Mouse (Mus musculus): Measurements from ENCODE around the gene Tubal3. TPM values are rescaled to one million over a fixed set of nuclear protein-coding genes. Genes with fewer than 3 reads are reported as not detected.
A peak's percentile ranks its signal among the peaks of the same experiment; 100 is the strongest.
"Not testable (repeated sequence)": the region's sequence is repeated elsewhere in the genome, so short reads cannot be mapped to it uniquely, and the experiment has no call there.

Gene Tubal3
- polyA plus RNA-seq, 1 experiment from 2014 or later, result not detected

DNA sequence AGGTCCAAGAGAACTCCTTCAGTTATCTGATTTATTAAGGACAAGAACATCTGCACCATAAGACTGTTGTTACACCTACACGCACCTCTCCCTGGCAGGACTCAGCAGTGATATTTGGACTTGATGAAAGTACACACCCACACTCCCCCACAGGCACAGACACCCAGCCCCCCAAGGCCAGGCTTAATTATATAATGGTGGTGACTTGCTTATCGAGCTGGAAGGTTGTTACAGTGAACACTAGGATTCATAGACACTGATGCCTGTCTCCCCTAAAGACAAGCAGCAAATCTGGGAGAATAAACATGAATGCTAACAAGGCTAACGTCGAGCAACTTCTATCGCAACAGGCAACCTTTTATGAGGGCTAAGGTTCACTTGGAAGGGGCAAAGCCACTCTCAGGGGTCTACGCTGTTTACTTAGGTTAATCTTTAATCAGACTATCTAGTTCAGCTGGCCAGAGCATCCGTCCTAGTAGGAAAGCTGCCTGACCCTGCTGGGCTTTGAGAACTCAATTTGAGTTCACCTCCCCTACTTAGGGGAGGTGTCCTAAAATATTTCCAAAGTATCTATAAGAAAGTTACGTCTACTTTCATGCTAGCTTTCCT, 26.5 kb upstream of the Tubal3 start:
- Histone ChIP-seq H3K4me2 (replicated peaks; ENCODE audit: low read depth, low read length) (peak overlapping the region; percentile 71), H3K9me3 (ENCODE audit: low read length) (no peaks in the 10 kb centered on the region), H3K9ac (replicated peaks; ENCODE audit: low read length) (peak overlapping the region; percentile 54), H3K4me3 (ENCODE audit: low read length) (peak overlapping the region; percentile 72), H3K36me3 (ENCODE audit: insufficient read depth, low read length) (peaks cover 24% of the 10 kb centered on the region), H3K27ac (ENCODE audit: low read length) (peak overlapping the region; percentile 69; the same call in 1 of the 2 replicates), H3K4me1 (ENCODE audit: insufficient read depth, low read length) (peaks cover 18% of the 10 kb centered on the region), H3K27me3 (ENCODE audit: insufficient read depth, low read length) (no peaks in the 10 kb centered on the region)
- 29% methylated on average over 8 of the region's 8 CpGs for WGBS
- peak; percentile 32; the same call in 1 of the 2 replicates for ATAC-seq (ENCODE audit: low FRiP score, low TSS enrichment)

DNA sequence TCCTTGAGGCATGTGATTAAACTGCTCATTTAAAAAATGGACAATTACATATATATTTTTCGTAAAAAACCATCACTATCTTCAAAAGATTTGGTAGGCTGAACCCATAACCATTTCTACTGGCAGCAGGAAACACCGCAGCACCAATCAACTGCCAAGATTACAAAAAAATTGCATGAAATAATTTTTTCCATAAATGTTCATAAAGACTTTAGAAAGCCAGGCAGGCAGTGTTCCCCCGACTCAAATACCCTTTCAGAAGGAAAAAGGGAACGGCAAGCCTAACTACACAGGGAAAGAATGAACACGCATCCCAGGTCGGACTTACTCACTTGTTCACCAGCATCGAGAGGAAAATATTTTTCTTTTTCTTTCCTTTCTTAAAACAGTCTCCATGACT, 25.5 kb upstream of the Tubal3 start:
- H3K4me1 ChIP-seq (ENCODE audit: insufficient read depth, low read length), result peaks cover 18% of the 10 kb centered on the region
- no peaks in the 10 kb centered on the region for H3K9me3 ChIP-seq (ENCODE audit: low read length)
- peak overlapping the region; percentile 71 for H3K4me2 ChIP-seq (replicated peaks; ENCODE audit: low read depth, low read length)
- WGBS, result 21% methylated on average over 7 of the region's 7 CpGs
- no peak for ATAC-seq (ENCODE audit: low FRiP score, low TSS enrichment)
- H3K27ac ChIP-seq (ENCODE audit: low read length), result peak overlapping the region; percentile 43; the same call in 1 of the 2 replicates
- peak overlapping the region; percentile 72 for H3K4me3 ChIP-seq (ENCODE audit: low read length)
- peaks cover 13% of the 10 kb centered on the region for H3K36me3 ChIP-seq (ENCODE audit: insufficient read depth, low read length)
- peak overlapping the region; percentile 70 for H3K9ac ChIP-seq (replicated peaks; ENCODE audit: low read length)
- no peaks in the 10 kb centered on the region for H3K27me3 ChIP-seq (ENCODE audit: insufficient read depth, low read length)

DNA sequence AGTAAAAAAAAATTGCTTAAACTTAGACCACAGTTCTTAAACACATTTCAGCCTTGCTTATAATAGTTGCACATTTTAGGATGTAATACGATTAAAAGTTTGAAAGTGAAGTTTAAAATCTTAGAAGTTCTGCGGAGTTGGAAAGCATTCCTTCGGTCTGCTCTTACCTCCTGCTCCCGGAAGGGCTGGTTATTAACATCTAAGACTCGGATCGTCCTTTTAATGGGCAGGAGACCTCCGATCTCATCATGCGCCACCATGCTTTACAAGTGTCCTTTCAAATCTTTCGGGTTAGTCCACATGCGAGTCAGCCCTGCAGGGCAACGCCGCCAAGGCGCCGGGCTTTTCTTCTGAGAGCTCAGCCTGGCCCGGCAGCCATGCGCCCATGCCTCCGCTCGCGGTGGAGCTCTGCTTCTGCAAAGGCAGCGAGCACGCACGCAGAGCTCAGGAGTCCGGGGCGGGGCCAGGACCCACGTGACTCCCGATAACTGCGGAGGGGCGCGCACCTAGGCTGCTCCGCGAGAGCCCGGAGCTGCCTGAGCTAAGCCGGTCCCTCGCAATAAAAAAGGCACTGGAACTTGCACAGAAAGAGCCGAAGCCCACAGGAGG, 24.8 kb upstream of the Tubal3 start:
- Histone ChIP-seq H3K4me2 (replicated peaks; ENCODE audit: low read depth, low read length) (peak overlapping the region; percentile 71), H3K36me3 (ENCODE audit: insufficient read depth, low read length) (peaks cover 7% of the 10 kb centered on the region; the same call in 1 of the 2 replicates), H3K9ac (replicated peaks; ENCODE audit: low read length) (peak overlapping the region; percentile 86), H3K4me3 (ENCODE audit: low read length) (peak overlapping the region; percentile 72), H3K9me3 (ENCODE audit: low read length) (no peaks in the 10 kb centered on the region), H3K27ac (ENCODE audit: low read length) (peak overlapping the region; percentile 76), H3K4me1 (ENCODE audit: insufficient read depth, low read length) (peaks cover 18% of the 10 kb centered on the region), H3K27me3 (ENCODE audit: insufficient read depth, low read length) (no peaks in the 10 kb centered on the region)
- ATAC-seq (ENCODE audit: low FRiP score, low TSS enrichment), result peak; percentile 98
- WGBS, result 0% methylated on average over 35 of the region's 35 CpGs

DNA sequence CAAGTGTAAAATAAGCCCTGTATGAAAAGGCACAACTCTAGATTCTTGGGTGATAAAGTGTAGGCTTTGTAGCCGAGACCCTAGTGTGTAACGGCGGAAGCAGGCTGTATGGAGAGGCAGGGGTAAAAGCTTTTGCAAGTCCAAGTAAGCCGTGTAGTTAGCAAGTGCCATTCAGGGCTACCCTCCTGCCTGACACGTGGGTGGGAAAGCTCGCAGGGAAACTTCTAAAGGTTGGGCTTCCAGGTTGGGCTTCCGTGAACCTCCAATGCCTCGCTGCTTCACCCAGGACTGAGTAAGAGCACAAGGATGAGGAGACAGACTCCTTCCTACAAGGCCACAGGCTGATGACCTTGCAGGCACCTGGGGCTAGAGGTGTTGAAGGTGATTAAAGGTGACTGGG, 23.5 kb upstream of the Tubal3 start:
- WGBS, result 70% methylated on average over 8 of the region's 8 CpGs
- Histone ChIP-seq H3K4me3 (ENCODE audit: low read length) (no peak overlapping the region), H3K27me3 (ENCODE audit: insufficient read depth, low read length) (no peaks in the 10 kb centered on the region), H3K9ac (replicated peaks; ENCODE audit: low read length) (no peak overlapping the region), H3K4me2 (replicated peaks; ENCODE audit: low read depth, low read length) (no peak overlapping the region), H3K27ac (ENCODE audit: low read length) (no peak overlapping the region), H3K4me1 (ENCODE audit: insufficient read depth, low read length) (peaks cover 18% of the 10 kb centered on the region), H3K36me3 (ENCODE audit: insufficient read depth, low read length) (0 out of 2 replicates have a peak, but pooled peaks cover 6% of the 10 kb centered on the region), H3K9me3 (ENCODE audit: low read length) (no peaks in the 10 kb centered on the region)
- no peak for ATAC-seq (ENCODE audit: low FRiP score, low TSS enrichment)

DNA sequence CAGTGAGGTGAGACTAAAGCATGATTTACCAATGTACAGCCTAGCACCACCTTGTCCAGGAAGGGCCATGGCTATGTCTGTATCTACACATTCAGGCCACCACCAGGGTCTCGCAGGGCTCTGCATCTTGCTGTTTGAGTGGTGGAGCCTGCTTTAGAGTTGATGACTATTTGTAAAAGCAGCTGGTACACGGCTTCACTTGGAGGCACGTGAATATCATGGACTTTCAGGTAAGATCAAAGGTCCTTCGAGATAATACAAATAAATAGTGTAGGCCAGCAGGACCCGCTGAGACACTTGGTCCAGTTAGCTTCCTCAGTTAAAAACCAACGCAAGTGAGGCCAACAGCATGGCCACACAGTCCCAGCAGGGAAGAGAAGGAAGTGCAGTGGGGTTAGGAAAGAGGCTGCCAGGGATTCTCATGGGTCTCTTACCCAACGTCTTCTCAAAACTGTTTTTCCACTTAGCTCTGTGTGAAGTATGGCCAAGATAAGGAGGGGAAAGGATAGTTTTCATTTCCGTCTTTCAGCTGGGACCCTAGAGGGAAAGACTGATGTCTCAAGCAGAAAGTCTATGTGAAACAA, 22.6 kb upstream of the Tubal3 start:
- WGBS, result 88% methylated on average over 8 of the region's 8 CpGs
- ATAC-seq (ENCODE audit: low FRiP score, low TSS enrichment), result no peak
- H3K9ac ChIP-seq (replicated peaks; ENCODE audit: low read length), result no peak overlapping the region
- no peak overlapping the region for H3K4me2 ChIP-seq (replicated peaks; ENCODE audit: low read depth, low read length)
- no peak overlapping the region for H3K27ac ChIP-seq (ENCODE audit: low read length)
- 0 out of 2 replicates have a peak, but pooled peaks cover 6% of the 10 kb centered on the region for H3K36me3 ChIP-seq (ENCODE audit: insufficient read depth, low read length)
- no peak overlapping the region for H3K4me3 ChIP-seq (ENCODE audit: low read length)
- no peaks in the 10 kb centered on the region for H3K9me3 ChIP-seq (ENCODE audit: low read length)
- peaks cover 11% of the 10 kb centered on the region for H3K4me1 ChIP-seq (ENCODE audit: insufficient read depth, low read length)
- H3K27me3 ChIP-seq (ENCODE audit: insufficient read depth, low read length), result no peaks in the 10 kb centered on the region

DNA sequence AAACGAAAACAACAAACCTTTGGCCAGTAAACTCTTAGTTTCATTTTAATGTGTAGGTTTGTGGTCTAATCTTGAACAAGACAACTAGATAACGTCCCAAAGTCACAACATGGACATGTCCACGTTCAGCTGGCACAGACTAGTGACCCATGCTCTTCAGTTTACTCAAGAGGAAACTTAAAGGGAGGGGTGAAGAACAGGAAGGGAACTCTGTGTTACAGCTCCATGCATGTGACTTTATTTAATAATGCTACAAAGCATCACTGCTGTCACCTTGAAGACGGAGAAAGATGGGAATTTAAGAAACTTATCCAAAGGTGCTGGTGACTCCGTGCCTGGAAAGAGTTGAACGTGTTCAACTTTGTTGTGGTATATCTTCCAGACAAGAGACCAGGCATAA, 22.0 kb upstream of the Tubal3 start:
- Histone ChIP-seq H3K27ac (ENCODE audit: low read length) (no peak overlapping the region), H3K9me3 (ENCODE audit: low read length) (no peaks in the 10 kb centered on the region), H3K4me1 (ENCODE audit: insufficient read depth, low read length) (peaks cover 11% of the 10 kb centered on the region), H3K9ac (replicated peaks; ENCODE audit: low read length) (no peak overlapping the region), H3K4me2 (replicated peaks; ENCODE audit: low read depth, low read length) (no peak overlapping the region), H3K4me3 (ENCODE audit: low read length) (no peak overlapping the region), H3K36me3 (ENCODE audit: insufficient read depth, low read length) (0 out of 2 replicates have a peak, but pooled peaks cover 6% of the 10 kb centered on the region), H3K27me3 (ENCODE audit: insufficient read depth, low read length) (no peaks in the 10 kb centered on the region)
- WGBS, result 85% methylated on average over 6 of the region's 6 CpGs
- ATAC-seq (ENCODE audit: low FRiP score, low TSS enrichment), result no peak

DNA sequence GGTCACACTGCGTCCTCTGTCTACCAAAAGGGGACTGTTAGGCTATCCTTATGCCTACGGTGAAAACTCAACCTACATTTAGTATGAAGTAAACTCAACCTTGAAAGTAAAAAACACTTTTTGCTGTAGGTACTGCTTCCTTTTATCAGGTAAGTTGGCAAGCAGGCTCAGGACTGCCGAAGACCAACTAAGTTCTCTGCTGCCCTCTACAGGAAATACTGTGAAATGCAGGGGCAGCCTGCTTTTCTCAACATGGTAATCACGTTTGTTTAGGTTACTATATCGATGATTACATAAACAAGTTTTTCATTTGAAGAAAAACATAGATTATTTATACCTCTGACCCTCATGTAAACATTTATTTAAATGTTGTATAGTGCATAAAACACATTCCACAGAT, 21.2 kb upstream of the Tubal3 start:
- no peak for ATAC-seq (ENCODE audit: low FRiP score, low TSS enrichment)
- Histone ChIP-seq H3K4me1 (ENCODE audit: insufficient read depth, low read length) (peaks cover 5% of the 10 kb centered on the region), H3K9me3 (ENCODE audit: low read length) (no peaks in the 10 kb centered on the region), H3K36me3 (ENCODE audit: insufficient read depth, low read length) (0 out of 2 replicates have a peak, but pooled peaks cover 6% of the 10 kb centered on the region), H3K27ac (ENCODE audit: low read length) (no peak overlapping the region), H3K27me3 (ENCODE audit: insufficient read depth, low read length) (no peaks in the 10 kb centered on the region), H3K9ac (replicated peaks; ENCODE audit: low read length) (no peak overlapping the region), H3K4me2 (replicated peaks; ENCODE audit: low read depth, low read length) (no peak overlapping the region), H3K4me3 (ENCODE audit: low read length) (no peak overlapping the region)
- 38% methylated on average over 5 of the region's 5 CpGs for WGBS

DNA sequence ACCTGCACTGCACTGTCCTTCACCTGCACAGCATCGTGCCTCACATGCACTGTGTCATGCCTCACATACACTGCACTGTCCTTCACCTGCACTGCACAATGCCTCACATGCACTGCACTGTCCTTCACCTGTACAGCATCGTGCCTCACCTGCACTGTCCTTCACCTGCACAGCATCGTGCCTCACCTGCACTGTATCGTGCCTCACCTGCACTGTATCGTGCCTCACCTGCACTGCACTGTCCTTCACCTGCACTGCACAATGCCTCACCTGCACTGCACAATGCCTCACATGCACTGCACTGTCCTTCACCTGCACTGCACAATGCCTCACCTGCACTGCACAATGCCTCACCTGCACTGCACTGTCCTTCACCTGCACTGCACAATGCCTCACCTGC, 19.9 kb upstream of the Tubal3 start:
- H3K27me3 ChIP-seq (ENCODE audit: insufficient read depth, low read length); H3K27ac ChIP-seq (ENCODE audit: low read length); H3K4me2 ChIP-seq (replicated peaks; ENCODE audit: low read depth, low read length); H3K9ac ChIP-seq (replicated peaks; ENCODE audit: low read length); H3K36me3 ChIP-seq (ENCODE audit: insufficient read depth, low read length); H3K4me3 ChIP-seq (ENCODE audit: low read length); ATAC-seq (ENCODE audit: low FRiP score, low TSS enrichment); H3K4me1 ChIP-seq (ENCODE audit: insufficient read depth, low read length); H3K9me3 ChIP-seq (ENCODE audit: low read length): not testable (repeated sequence)
- WGBS, result 94% methylated on average over 5 of the region's 5 CpGs

DNA sequence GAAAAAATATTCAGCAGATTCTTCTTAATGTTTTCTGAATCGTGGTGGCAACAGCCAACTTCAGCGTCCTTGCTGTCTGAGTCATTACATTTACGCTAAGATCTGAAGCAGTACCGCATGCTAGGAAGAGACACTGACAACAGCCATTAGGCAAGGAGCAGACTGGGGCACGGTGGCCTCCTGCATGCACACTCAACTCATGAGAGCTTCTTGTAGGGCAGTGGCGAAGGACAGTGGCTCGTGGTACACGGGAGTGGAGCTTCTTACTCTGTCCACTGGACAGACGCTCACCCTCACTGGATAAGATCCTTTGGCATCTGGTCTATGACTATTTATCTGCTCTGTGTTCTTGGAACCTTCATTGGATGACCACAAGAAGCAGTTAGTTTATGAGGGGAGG, 18.8 kb upstream of the Tubal3 start:
- 0 out of 2 replicates have a peak, but pooled peaks have one; percentile 29 for ATAC-seq (ENCODE audit: low FRiP score, low TSS enrichment)
- Histone ChIP-seq H3K9me3 (ENCODE audit: low read length) (no peaks in the 10 kb centered on the region), H3K4me1 (ENCODE audit: insufficient read depth, low read length) (no peaks in the 10 kb centered on the region), H3K4me3 (ENCODE audit: low read length) (no peak overlapping the region), H3K9ac (replicated peaks; ENCODE audit: low read length) (no peak overlapping the region), H3K27ac (ENCODE audit: low read length) (no peak overlapping the region), H3K27me3 (ENCODE audit: insufficient read depth, low read length) (no peaks in the 10 kb centered on the region), H3K4me2 (replicated peaks; ENCODE audit: low read depth, low read length) (no peak overlapping the region), H3K36me3 (ENCODE audit: insufficient read depth, low read length) (0 out of 2 replicates have a peak, but pooled peaks cover 6% of the 10 kb centered on the region)
- WGBS, result 79% methylated on average over 9 of the region's 9 CpGs

Measured in kidney, embryonic 16.5 days (tissue).